Mouse (Mus musculus) heart, adult 2 months (tissue): ENCODE measurements around the gene Gm37240.

Experiments used
- CTCF ChIP-seq: fragments of 200-600 bp; IDR thresholded peaks from 2 replicates; pipeline ENCODE4 v1.8.1; 2022; ENCODE audit warnings: antibody characterized with exemption, mild to moderate bottlenecking, moderate library complexity
- POLR2A ChIP-seq: fragments of 200-500 bp; IDR thresholded peaks from 2 replicates; pipeline ENCODE4 v1.6.1; 2011; ENCODE audit warnings: mild to moderate bottlenecking, low read depth, low read length, control low read depth; ENCODE audit not compliant: insufficient read depth

DNA sequence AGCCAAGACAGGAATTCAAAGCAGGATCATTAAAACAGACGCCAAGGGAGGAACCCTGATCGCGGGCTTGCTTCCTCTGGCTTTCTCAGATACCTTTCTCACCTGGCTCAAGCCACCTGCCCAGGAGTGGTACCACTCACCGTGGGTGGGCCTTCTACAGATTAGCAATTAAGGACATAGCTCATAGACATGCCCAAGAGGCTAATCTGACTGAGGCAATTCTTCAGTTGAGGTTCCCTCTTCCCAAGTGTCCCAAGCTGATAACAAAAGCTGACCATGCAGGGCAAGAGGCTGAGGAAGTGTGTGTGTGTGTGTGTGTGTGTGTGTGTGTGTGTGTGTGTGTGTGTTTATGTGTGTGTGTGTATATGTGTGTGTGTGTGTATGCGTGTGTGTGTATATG is 31.4 kb downstream of the Gm37240 start:
- TF ChIP-seq CTCF (no peak), POLR2A (no peak)
